Mouse (Mus musculus) liver, embryonic 14.5 days (tissue): ENCODE measurements around the gene Reep3. TPM values are rescaled to one million over a fixed set of nuclear protein-coding genes. Genes with fewer than 3 reads are reported as not detected.

Experiments used
- ATAC-seq: fragments of 200-750 bp; cut with Nextera tagmentation; 2 replicates; pipeline ENCODE4 v1.8.0; 2017; ENCODE audit warnings: moderate number of reproducible peaks, mild to moderate bottlenecking, moderate library complexity; ENCODE audit not compliant: insufficient read depth
- DNase-seq, 3 experiments: peaks; one replicate each; pipeline ENCODE4 v3.0.0-alpha.2; 2012 to 2013; ENCODE audit warnings: low read depth in 3 of 3, low spot score in 3 of 3
- H3K27ac ChIP-seq: fragments of 300-500 bp; sonication (generic); 2 replicates; pipeline ENCODE4 v1.5.1; 2014; ENCODE audit warnings: moderate library complexity, mild to moderate bottlenecking, control low read depth, inconsistent platforms
- H3K27me3 ChIP-seq: fragments of 300-500 bp; sonication (generic); 2 replicates; pipeline ENCODE4 v1.6.1; 2014; ENCODE audit warnings: mild to moderate bottlenecking, low read length, moderate library complexity; ENCODE audit not compliant: control insufficient read depth, insufficient read depth
- H3K36me3 ChIP-seq: fragments of 300-500 bp; sonication (generic); replicated peaks from 2 replicates; pipeline ENCODE4 v1.6.1; 2014; ENCODE audit warnings: low read depth; ENCODE audit not compliant: control insufficient read depth, insufficient read depth
- H3K4me1 ChIP-seq, 2 experiments: fragments of 200-500 bp in 1 of 2; fragments of 300-500 bp in 1 of 2; sonication (generic) in 1 of 2; replicated peaks; 2 replicates each; pipeline ENCODE4 v1.6.1; 2012 to 2014; ENCODE audit warnings: antibody characterized with exemption in 1 of 2, inconsistent platforms in 1 of 2, low read length in 1 of 2; ENCODE audit not compliant: control insufficient read depth in 2 of 2, insufficient read depth in 2 of 2
- H3K4me2 ChIP-seq: fragments of 300-500 bp; sonication (generic); 2 replicates; pipeline ENCODE4 v1.6.1; 2014; ENCODE audit warnings: low read depth, mild to moderate bottlenecking, control low read depth, moderate library complexity
- H3K4me3 ChIP-seq, 2 experiments: fragments of 200-500 bp in 1 of 2; fragments of 300-500 bp in 1 of 2; sonication (generic) in 1 of 2; 2 replicates each; pipeline ENCODE4 v1.5.1; 2012 to 2014; ENCODE audit warnings: low read depth in 2 of 2, low read length in 2 of 2, mild to moderate bottlenecking in 2 of 2, control low read depth in 1 of 2, inconsistent platforms in 1 of 2, moderate library complexity in 1 of 2; ENCODE audit not compliant: insufficient read depth in 1 of 2
- H3K9ac ChIP-seq: fragments of 300-500 bp; sonication (generic); replicated peaks from 2 replicates; pipeline ENCODE4 v1.6.1; 2014; ENCODE audit warnings: mild to moderate bottlenecking, control low read depth, moderate library complexity
- H3K9me3 ChIP-seq: fragments of 300-500 bp; sonication (generic); 2 replicates; pipeline ENCODE4 v1.6.1; 2016; ENCODE audit warnings: low read length, mixed read lengths; ENCODE audit not compliant: control insufficient read depth
- CTCF ChIP-seq: IDR thresholded peaks from 2 replicates; pipeline ENCODE4 v1.5.1; 2016; ENCODE audit warnings: antibody characterized with exemption, low read depth, control low read depth
- EP300 ChIP-seq: IDR thresholded peaks from 2 replicates; pipeline ENCODE4 v1.6.1; 2016; ENCODE audit warnings: antibody characterized with exemption, low read depth
- WGBS: fragments of 180-500 bp; shearing (Covaris S2); extraction: QIAGEN DNeasy Blood & Tissue Kit; methylation state at CpG from one replicate; pipeline ENCODE4 v1.1.7; 2014; ENCODE audit not compliant: insufficient replicate concordance; 5-methylcytosine and 5-hydroxymethylcytosine counted together
- polyA plus RNA-seq, 2 experiments: library from polyadenylated mRNA; depleted of rRNA in 1 of 2; stranded (reverse) in 1 of 2; unstranded in 1 of 2; fragments of >200 nt; fragmentation: Nextera tagmentation in 1 of 2; extraction: Ambion mirVana in 1 of 2; gene quantifications; 2 replicates each; pipeline versions ENCODE4 v1.2.1 to v1.2.3; 2012 to 2014

Gene Reep3
- polyA plus RNA-seq, 2 experiments: 3.9 to 5.1 TPM

GRCm38 (mm10) chr10:66960136-66960535 lies 136.6 kb downstream of the Reep3 start:
- Histone ChIP-seq H3K4me2 (no peak overlapping the region), H3K27ac (no peak overlapping the region), H3K27me3 (no peaks in the 10 kb centered on the region), H3K36me3 (no peaks in the 10 kb centered on the region), H3K9me3 (no peaks in the 10 kb centered on the region), H3K4me3 (no peak overlapping the region), H3K9ac (no peak overlapping the region), H3K4me1 (no peaks in the 10 kb centered on the region)
- ATAC-seq (no peak), DNase-seq (no peak)
- 69% methylated on average over 8 of the region's 8 CpGs for WGBS
- TF ChIP-seq CTCF (no peak), EP300 (no peak)

Other genes with a start within 250 kb of the Reep3 start
- gene Jmjd1c, start 820 bp downstream of the Reep3 start, polyA plus RNA-seq (2012; rRNA removed): 4.2 and 6.5 TPM in 2 replicates
- 8.7 and 9.9 TPM in 2 replicates for gene Jmjd1c, start 820 bp downstream of the Reep3 start, polyA plus RNA-seq (2014; fragmentation: Nextera tagmentation; extraction: Ambion mirVana)
- 3.4 and 5.5 TPM in 2 replicates for gene Nrbf2, start 188.4 kb upstream of the Reep3 start, polyA plus RNA-seq (2012; rRNA removed)
- gene Nrbf2, start 188.4 kb upstream of the Reep3 start, polyA plus RNA-seq (2014; fragmentation: Nextera tagmentation; extraction: Ambion mirVana): 15.0 and 15.5 TPM in 2 replicates